22 mouse cellular contexts compared by ENCODE assay signal in genomic region chr16:57440706-57441437, GRCm38 (mm10).
DNase-seq lines count a peak whose midpoint lies in the region; ATAC-seq and TF ChIP-seq lines count a peak whose summit lies in the region.
"Had no signal": no experiment of that assay in that cellular context is flagged by ENCODE, and none has a peak within 500 bp of the region (broad histone marks: within the 10 kb centered on the region; RNA-seq: fewer than 3 reads in every experiment).

No protein-coding gene starts in this region.

- intact Hi-C loops in left cerebral cortex, postnatal 14 days (cut with DNase I), result no loop called here

- H3K27me3 ChIP-seq in liver, adult 2 months (ENCODE audit: control insufficient read depth, insufficient read depth, low read length), result no peaks in the 10 kb centered on the region
- H3K27me3 ChIP-seq in limb, embryonic 14.5 days (ENCODE audit: control insufficient read depth, insufficient read depth, low read length), result no peaks in the 10 kb centered on the region
- H3K27me3 ChIP-seq in forebrain, embryonic 12.5 days, result no peaks in the 10 kb centered on the region
- H3K27me3 ChIP-seq: embryonic facial prominence, embryonic 15.5 days; liver, embryonic 13.5 days had no signal

- H3K36me3 ChIP-seq in liver, adult 2 months (ENCODE audit: control insufficient read depth, insufficient read depth, low read length), result no peaks in the 10 kb centered on the region
- no peaks in the 10 kb centered on the region for H3K36me3 ChIP-seq in ES-E14 (ENCODE audit: control insufficient read depth, insufficient read depth, low read length, poor library complexity, severe bottlenecking)
- no peaks in the 10 kb centered on the region for H3K36me3 ChIP-seq in limb, embryonic 14.5 days (ENCODE audit: control insufficient read depth, insufficient read depth, low read length)
- H3K36me3 ChIP-seq in forebrain, embryonic 12.5 days (replicated peaks), result no peaks in the 10 kb centered on the region
- H3K36me3 ChIP-seq: embryonic facial prominence, embryonic 15.5 days; heart, embryonic 10.5 days; liver, embryonic 13.5 days had no signal

- TF ChIP-seq CTCF in liver, adult 2 months (IDR thresholded peaks at IDR 0.05; ENCODE audit: low read depth, low read length), result no peak

- no peaks in the 10 kb centered on the region for H3K9me3 ChIP-seq in ES-E14 (ENCODE audit: control insufficient read depth, insufficient read depth, low read depth, low read length)
- no peaks in the 10 kb centered on the region for H3K9me3 ChIP-seq in limb, embryonic 14.5 days (ENCODE audit: control insufficient read depth, low read length)
- no peaks in the 10 kb centered on the region for H3K9me3 ChIP-seq in forebrain, embryonic 12.5 days
- H3K9me3 ChIP-seq: embryonic facial prominence, embryonic 15.5 days; heart, embryonic 10.5 days; liver, embryonic 13.5 days had no signal

- DNase-seq in liver, adult 2 months (ENCODE audit: extremely low read depth, low read depth, low spot score), result peak; percentile 7
- DNase-seq in liver (no peak), ES-E14 (ENCODE audit: low read depth, low spot score) (no peak)
- peak; percentile 48 for DNase-seq in limb, embryonic 14.5 days (ENCODE audit: low spot score)
- DNase-seq in left cerebral cortex, postnatal 14 days (ENCODE audit: low spot score in 2 of 2), result no peak
- DNase-seq in cerebellum, adult 8-10 months, result no peak
- DNase-seq: adrenal gland, postnatal 14 days; cerebellum, adult 2 months; cerebellum, postnatal 36 days; forebrain, postnatal 0 days; gastrocnemius, postnatal 25 days; kidney, postnatal 36 days; liver, embryonic 13.5 days; lung, adult 2 months; lung, postnatal 14 days; right cerebral cortex, postnatal 14 days had no signal

- H3K79me2 ChIP-seq in liver, adult 2 months (ENCODE audit: control insufficient read depth, insufficient read depth, low read length), result no peaks in the 10 kb centered on the region

- 90% methylated on average over 10 of the region's 10 CpGs for WGBS in liver, adult 2 months
- WGBS in limb, embryonic 14.5 days, result 30% methylated on average over 10 of the region's 10 CpGs
- WGBS in forebrain, embryonic 12.5 days, result 75% methylated on average over 10 of the region's 10 CpGs

- in situ Hi-C loops in ES-E14 (cut with MboI; ENCODE audit: low sequenced_read_pairs in 2 of 2, unreplicated experiment in 2 of 2), result no loop called here

- no peak overlapping the region for H3K4me3 ChIP-seq in liver, adult 2 months (ENCODE audit: insufficient read depth, low read depth, low read length)
- no peak overlapping the region for H3K4me3 ChIP-seq in ES-E14 (ENCODE audit: insufficient read depth in 1 of 2, low read depth in 1 of 2, low read length in 2 of 2, poor library complexity in 1 of 2, severe bottlenecking in 1 of 2)
- H3K4me3 ChIP-seq in limb, embryonic 14.5 days (replicated peaks; ENCODE audit: low read length), result no peak overlapping the region
- H3K4me3 ChIP-seq in forebrain, embryonic 12.5 days (replicated peaks), result no peak overlapping the region
- H3K4me3 ChIP-seq: embryonic facial prominence, embryonic 15.5 days; heart, embryonic 10.5 days; liver, embryonic 13.5 days had no signal

- ATAC-seq in limb, embryonic 14.5 days (ENCODE audit: low FRiP score, low read depth), result peak; percentile 51; the same call in 1 of the 2 replicates
- no peak for ATAC-seq in forebrain, embryonic 12.5 days (ENCODE audit: low FRiP score)
- ATAC-seq: forebrain, postnatal 0 days; hindbrain, postnatal 0 days; intestine, embryonic 16.5 days; midbrain, embryonic 16.5 days had no signal

- no peak overlapping the region for H3K27ac ChIP-seq in liver, adult 2 months (replicated peaks; ENCODE audit: insufficient read depth, low read depth, low read length)
- no peak overlapping the region for H3K27ac ChIP-seq in ES-E14 (ENCODE audit: insufficient read depth, low read depth, low read length, poor library complexity, severe bottlenecking)
- peak overlapping the region; percentile 48; the same call in 1 of the 2 replicates for H3K27ac ChIP-seq in limb, embryonic 14.5 days (replicated peaks; ENCODE audit: low read depth, low read length)
- H3K27ac ChIP-seq in forebrain, embryonic 12.5 days, result no peak overlapping the region
- H3K27ac ChIP-seq: embryonic facial prominence, embryonic 15.5 days; heart, embryonic 10.5 days; hindbrain, postnatal 0 days; liver, embryonic 13.5 days had no signal

- no peak overlapping the region for H3K4me2 ChIP-seq in limb, embryonic 14.5 days (replicated peaks; ENCODE audit: low read depth, low read length, severe bottlenecking)
- H3K4me2 ChIP-seq in forebrain, embryonic 12.5 days, result no peak overlapping the region
- H3K4me2 ChIP-seq: embryonic facial prominence, embryonic 15.5 days; liver, embryonic 13.5 days had no signal

- no peak for TF ChIP-seq POLR2A in liver, adult 2 months (IDR thresholded peaks at IDR 0.05; ENCODE audit: extremely low read depth, insufficient read depth, low read length)
- TF ChIP-seq POLR2A in limb, embryonic 14.5 days (IDR thresholded peaks at IDR 0.05; ENCODE audit: borderline replicate concordance, extremely low read depth, insufficient read depth, insufficient read length), result no peak

- no peak overlapping the region for H3K9ac ChIP-seq in liver, adult 2 months (ENCODE audit: low read depth, low read length)
- H3K9ac ChIP-seq in ES-E14 (ENCODE audit: insufficient read depth, low read depth, low read length, poor library complexity, severe bottlenecking), result no peak overlapping the region
- no peak overlapping the region for H3K9ac ChIP-seq in limb, embryonic 14.5 days (ENCODE audit: low read depth, low read length, severe bottlenecking)
- H3K9ac ChIP-seq in forebrain, embryonic 12.5 days, result no peak overlapping the region
- H3K9ac ChIP-seq: embryonic facial prominence, embryonic 15.5 days; forebrain, postnatal 0 days; liver, embryonic 13.5 days had no signal

- no peaks in the 10 kb centered on the region for H3K4me1 ChIP-seq in liver, adult 2 months (ENCODE audit: control insufficient read depth, insufficient read depth, low read length)
- H3K4me1 ChIP-seq in ES-E14 (ENCODE audit: control insufficient read depth in 2 of 2, insufficient read depth in 2 of 2, low read length in 2 of 2, poor library complexity in 1 of 2), result peaks cover 0 to 1% of the 10 kb centered on the region in 2 experiments; a peak in 1 of 4 replicates
- H3K4me1 ChIP-seq in limb, embryonic 14.5 days (ENCODE audit: control insufficient read depth, insufficient read depth, low read length), result peaks cover 40% of the 10 kb centered on the region
- H3K4me1 ChIP-seq in forebrain, embryonic 12.5 days, result peaks cover 4% of the 10 kb centered on the region; the same call in 1 of the 2 replicates
- H3K4me1 ChIP-seq: liver, embryonic 13.5 days had no signal

TF ChIP-seq in ES-E14, 5 proteins besides CTCF, POLR2A, EP300 and RAD21:
- TF ChIP-seq MAFK (IDR thresholded peaks at IDR 0.05; ENCODE audit: insufficient read depth, low read depth, low read length) (peak; percentile 78), CHD2 (IDR thresholded peaks at IDR 0.05; ENCODE audit: low read depth, low read length) (no peak), ZC3H11A (IDR thresholded peaks at IDR 0.05; ENCODE audit: borderline replicate concordance, low read depth, low read length) (no peak)

Comparison
In these comparisons a context has a peak if more than half of its experiments do, and no peak if none do; other contexts are left out.
1. DNase-seq: peak in liver, adult 2 months (single experiment) and limb, embryonic 14.5 days (single experiment); none in liver (single experiment), ES-E14 (single experiment), left cerebral cortex, postnatal 14 days (0 of 2) and cerebellum, adult 8-10 months (single experiment).